Mouse (Mus musculus): ENCODE data around the gene Ms4a3.
A peak's percentile ranks its signal among the peaks of the same experiment; 100 is the strongest.

Gene Ms4a3

GRCm38 (mm10) chr19:11640732-11641131, at the start of gene Ms4a3:
Gene Ms4a3, minus strand, starts transcription at chr19:11640851.
- DNase-seq (ENCODE audit: low read depth in 2 of 2, low spot score in 2 of 2) = no peak

GRCm38 (mm10) chr19:11661562-11661961, 20.9 kb upstream of the Ms4a3 start:
- DNase-seq (ENCODE audit: low read depth in 2 of 2, low spot score in 2 of 2) = no peak

GRCm38 (mm10) chr19:11660459-11660858, 19.8 kb upstream of the Ms4a3 start, which contains the start of gene Oosp2:
Gene Oosp2, minus strand, starts transcription at chr19:11660559.
- no peak for DNase-seq (ENCODE audit: low read depth in 2 of 2, low spot score in 2 of 2)

- DNase-seq (ENCODE audit: low read depth in 2 of 2, low spot score in 2 of 2) = no peak
Observed at GRCm38 (mm10) chr19:11659142-11659541, 18.5 kb upstream of the Ms4a3 start.

GRCm38 (mm10) chr19:11649564-11649963, 8.9 kb upstream of the Ms4a3 start:
- no peak for DNase-seq (ENCODE audit: low read depth in 2 of 2, low spot score in 2 of 2)

- no peak for DNase-seq (ENCODE audit: low read depth in 2 of 2, low spot score in 2 of 2)
Observed at GRCm38 (mm10) chr19:11646166-11646565, 5.5 kb upstream of the Ms4a3 start.

- no peak for DNase-seq (ENCODE audit: low read depth in 2 of 2, low spot score in 2 of 2)
Observed at GRCm38 (mm10) chr19:11639038-11639437, 1.6 kb downstream of the Ms4a3 start.

- DNase-seq (ENCODE audit: low read depth in 2 of 2, low spot score in 2 of 2) = no peak
Observed at GRCm38 (mm10) chr19:11635572-11635971, 5.1 kb downstream of the Ms4a3 start.

GRCm38 (mm10) chr19:11634330-11634729, 6.3 kb downstream of the Ms4a3 start:
- no peak for DNase-seq (ENCODE audit: low read depth in 2 of 2, low spot score in 2 of 2)

GRCm38 (mm10) chr19:11633732-11634131, 6.9 kb downstream of the Ms4a3 start:
- no peak for DNase-seq (ENCODE audit: low read depth in 2 of 2, low spot score in 2 of 2)

GRCm38 (mm10) chr19:11625231-11625630, 15.4 kb downstream of the Ms4a3 start:
- DNase-seq (ENCODE audit: low read depth in 2 of 2, low spot score in 2 of 2) = no peak

- DNase-seq (ENCODE audit: low read depth in 2 of 2, low spot score in 2 of 2) = no peak
Observed at GRCm38 (mm10) chr19:11624800-11625199, 15.9 kb downstream of the Ms4a3 start.

GRCm38 (mm10) chr19:11623551-11623950, 17.1 kb downstream of the Ms4a3 start, which contains the start of gene Ms4a2:
Gene Ms4a2, minus strand, starts transcription at chr19:11623719.
- no peak for DNase-seq (ENCODE audit: low read depth in 2 of 2, low spot score in 2 of 2)

GRCm38 (mm10) chr19:11617983-11618382, 22.7 kb downstream of the Ms4a3 start:
- no peak for DNase-seq (ENCODE audit: low read depth in 2 of 2, low spot score in 2 of 2)

GRCm38 (mm10) chr19:11614805-11615204, 25.8 kb downstream of the Ms4a3 start:
- no peak for DNase-seq (ENCODE audit: low read depth in 2 of 2, low spot score in 2 of 2)

GRCm38 (mm10) chr19:11613776-11614443, 26.7 kb downstream of the Ms4a3 start:
- DNase-seq (ENCODE audit: low read depth in 2 of 2, low spot score in 2 of 2) = no peak

- no peak for DNase-seq (ENCODE audit: low read depth in 2 of 2, low spot score in 2 of 2)
Observed at GRCm38 (mm10) chr19:11613084-11613483, 27.6 kb downstream of the Ms4a3 start.

GRCm38 (mm10) chr19:11612293-11612692, 28.4 kb downstream of the Ms4a3 start:
- DNase-seq (ENCODE audit: low read depth in 2 of 2, low spot score in 2 of 2) = no peak

- peak in 1 of 2 experiments; percentile 44 for DNase-seq (ENCODE audit: low read depth in 2 of 2, low spot score in 2 of 2)
Observed at GRCm38 (mm10) chr19:11611541-11611945, 29.1 kb downstream of the Ms4a3 start.

GRCm38 (mm10) chr19:11608172-11608571, 32.5 kb downstream of the Ms4a3 start:
- DNase-seq (ENCODE audit: low read depth in 2 of 2, low spot score in 2 of 2) = peak; percentile 44 to 53

- DNase-seq (ENCODE audit: low read depth in 2 of 2, low spot score in 2 of 2) = no peak
Observed at GRCm38 (mm10) chr19:11604603-11605002, 36.0 kb downstream of the Ms4a3 start, which contains the start of gene Ms4a6d. Gene Ms4a6d, minus strand, starts transcription at chr19:11604849.

GRCm38 (mm10) chr19:11602026-11602425, 38.6 kb downstream of the Ms4a3 start:
- peak; percentile 69 to 73 for DNase-seq (ENCODE audit: low read depth in 2 of 2, low spot score in 2 of 2)

- DNase-seq (ENCODE audit: low read depth in 2 of 2, low spot score in 2 of 2) = no peak
Observed at GRCm38 (mm10) chr19:11601349-11601748, 39.3 kb downstream of the Ms4a3 start.
